Mouse (Mus musculus): Measurements from ENCODE around the gene Stk38l. TPM values are rescaled to one million over a fixed set of nuclear protein-coding genes. Genes with fewer than 3 reads are reported as not detected.

Gene Stk38l
- 10 to 100 TPM; 14.9 to 15.8 TPM for total RNA-seq (2021)
- long read RNA-seq, experiment 1, full-length matches to known transcripts: 14 of 22 reads
- long read RNA-seq, experiment 1, partial matches to known transcripts: 2 of 22 reads
- long read RNA-seq, experiment 1, other reads (novel, unspliced or antisense): 6 of 22 reads
- long read RNA-seq, experiment 2, full-length matches to known transcripts: 8 of 19 reads
- long read RNA-seq, experiment 2, partial matches to known transcripts: 1 of 19 reads
- long read RNA-seq, experiment 2, other reads (novel, unspliced or antisense): 10 of 19 reads

DNA sequence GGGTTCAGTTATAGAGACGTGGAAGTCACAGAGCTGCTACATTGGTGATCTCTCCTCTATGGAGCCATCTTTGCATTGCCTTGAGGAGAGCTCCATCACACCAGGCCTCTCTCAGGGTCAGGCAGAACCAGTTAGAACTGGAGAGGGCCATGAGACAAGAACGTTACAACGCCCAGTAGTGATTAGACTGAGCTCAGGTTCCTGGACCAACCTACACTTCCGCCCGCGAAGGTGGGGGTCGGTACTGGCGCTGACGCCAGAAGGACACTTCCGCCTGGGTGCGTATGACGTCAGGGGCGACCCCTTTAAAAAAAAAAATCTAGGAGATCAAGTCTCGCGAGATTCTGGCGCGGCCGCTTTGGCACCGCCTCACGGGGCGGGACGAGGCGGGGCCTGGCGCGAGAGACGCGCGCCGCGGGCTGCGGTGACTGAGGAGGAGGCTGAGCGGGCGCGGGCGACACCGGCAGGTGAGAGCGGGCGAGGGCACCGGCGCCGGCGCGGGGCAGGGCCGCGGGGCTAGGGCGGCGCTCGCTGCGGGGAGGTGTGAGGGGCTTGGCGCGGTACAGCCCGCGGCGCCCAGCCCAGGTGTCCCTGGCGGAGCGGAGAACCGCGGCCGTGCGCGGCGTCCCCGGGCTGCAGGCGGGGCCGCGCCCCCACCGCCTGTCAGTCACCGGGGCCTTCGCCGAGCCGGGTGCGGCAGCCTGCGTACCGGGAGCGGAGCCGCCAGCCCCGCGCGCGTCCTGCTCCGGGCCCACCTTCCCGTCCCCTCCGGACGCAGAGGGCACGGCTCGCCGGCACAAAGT lies at the start of gene Stk38l:
Gene Stk38l, plus strand, starts transcription at position 415 of the 803 bp plus-strand sequence.
- intact Hi-C loops (cut with DNase I): loop anchor here (5.0 kb wide), 1 partner anchor 62 kb away; no protein-coding TSS in a partner anchor

DNA sequence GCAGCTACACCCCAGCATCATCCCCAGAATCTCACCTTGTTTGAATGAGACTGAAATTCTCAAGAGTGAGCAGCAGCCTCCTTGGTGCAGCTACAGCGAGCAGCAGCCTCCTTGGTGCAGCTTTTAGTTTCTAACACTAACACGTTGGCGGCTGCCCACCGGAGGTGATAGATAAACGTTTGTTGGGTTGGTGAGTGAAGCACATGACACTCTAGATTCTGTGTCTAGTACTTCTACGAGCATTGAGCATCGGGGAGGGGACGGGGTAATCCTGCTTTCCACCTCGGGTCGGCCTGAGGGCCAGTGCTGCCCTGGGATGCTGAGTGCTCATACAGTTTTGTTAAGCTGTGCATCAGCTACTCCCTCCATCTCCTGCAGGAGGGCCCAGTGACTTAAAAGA lies 47.9 kb upstream of the Stk38l start:
- DNase-seq: no peak
- intact Hi-C loops (cut with DNase I): no loop called here

More for the DNA sequence above, at the start of gene Stk38l:
- peak; percentile 95 to 97 for DNase-seq

DNA sequence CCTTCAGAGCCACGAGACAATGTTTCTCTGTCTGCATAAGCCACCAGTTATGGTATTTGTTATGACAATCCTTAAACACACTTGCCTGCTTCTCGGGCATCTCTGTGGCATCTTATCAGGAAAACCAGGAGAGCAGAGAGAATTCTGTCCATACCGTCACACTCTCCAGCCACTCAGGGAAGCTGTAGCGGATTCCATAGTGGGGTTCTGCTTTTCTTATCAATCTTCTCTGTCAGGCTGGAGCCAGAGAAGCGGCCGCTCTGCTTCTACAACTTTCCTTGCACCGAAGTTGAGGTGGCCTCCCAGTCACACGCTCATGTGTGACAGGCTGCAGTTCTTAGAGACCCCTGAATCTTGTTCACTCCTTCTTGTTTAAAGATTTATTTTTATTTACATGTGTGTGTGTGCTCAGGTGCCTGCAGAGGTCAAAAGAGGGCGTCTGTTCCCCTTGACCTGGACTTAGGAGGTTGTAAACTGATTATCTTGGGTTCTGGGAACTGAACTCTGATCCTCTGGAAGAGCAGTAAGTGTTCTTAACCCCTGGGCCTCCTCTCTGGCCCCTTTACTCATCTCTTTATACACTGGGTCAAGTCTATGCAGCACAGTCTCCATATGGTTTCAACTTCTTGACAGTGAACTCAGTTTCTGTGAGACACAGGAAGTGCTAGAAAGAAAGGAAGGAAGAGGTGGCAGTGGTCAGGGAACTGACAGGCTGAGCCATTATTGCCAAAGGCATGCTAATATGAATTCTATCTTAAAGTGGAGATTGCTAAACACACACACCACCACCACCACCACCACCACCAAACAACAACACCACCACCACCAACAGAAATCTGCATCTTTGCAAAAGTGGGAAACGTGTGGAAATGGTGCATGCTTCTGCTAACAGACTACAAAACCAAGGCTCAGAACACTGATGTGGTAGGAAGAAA lies 46.4 kb upstream of the Stk38l start:
- DNase-seq: no peak
- intact Hi-C loops (cut with DNase I): no loop called here

DNA sequence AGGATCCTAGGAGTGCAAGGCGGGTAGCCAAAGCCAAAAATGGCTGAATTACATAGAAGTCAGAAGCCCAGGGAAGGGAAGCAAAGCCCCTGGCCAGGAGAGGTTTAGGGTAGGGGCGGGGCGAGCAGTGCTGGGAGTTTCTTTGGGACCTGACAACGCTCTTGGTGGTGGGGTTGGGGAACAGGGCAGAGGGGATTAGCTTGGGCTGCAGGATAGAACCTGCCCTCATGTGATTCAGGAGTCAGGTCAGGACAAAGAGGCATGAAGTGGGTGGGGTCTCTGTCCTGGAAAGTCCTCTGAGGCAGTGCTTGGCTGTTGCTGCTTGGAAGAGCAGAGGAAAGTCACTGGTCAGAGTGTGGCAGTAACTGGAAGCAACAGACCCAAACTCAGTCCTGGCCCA lies 40.9 kb upstream of the Stk38l start:
- intact Hi-C loops (cut with DNase I): no loop called here
- DNase-seq: peak in 1 of 2 experiments; percentile 40

DNA sequence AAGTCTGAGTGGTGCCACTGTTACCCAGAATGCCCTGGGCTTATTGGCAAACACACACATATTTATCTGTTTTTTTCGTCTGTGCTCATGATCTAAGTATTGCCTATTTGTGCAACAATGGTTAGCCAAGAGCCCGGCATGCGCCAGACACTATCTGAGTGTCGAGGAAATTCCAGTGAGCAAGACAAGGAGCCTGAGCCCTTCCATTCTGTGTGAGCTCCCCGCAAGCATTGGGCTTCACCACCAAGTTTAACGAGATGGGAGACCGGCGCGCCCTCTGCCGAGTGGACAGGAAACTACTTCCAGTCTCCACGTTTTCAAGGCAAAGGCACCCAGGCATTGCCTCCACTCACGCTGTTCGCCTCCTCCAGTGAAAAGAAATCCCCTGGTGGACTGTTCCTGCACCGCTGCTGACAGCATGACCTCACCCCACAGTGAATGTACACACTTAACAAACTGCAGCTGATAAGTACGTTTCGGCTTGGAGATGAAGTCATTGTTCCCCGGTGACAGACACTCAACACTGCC lies 39.0 kb upstream of the Stk38l start:
- peak; percentile 79 to 84 for DNase-seq
- intact Hi-C loops (cut with DNase I): no loop called here

DNA sequence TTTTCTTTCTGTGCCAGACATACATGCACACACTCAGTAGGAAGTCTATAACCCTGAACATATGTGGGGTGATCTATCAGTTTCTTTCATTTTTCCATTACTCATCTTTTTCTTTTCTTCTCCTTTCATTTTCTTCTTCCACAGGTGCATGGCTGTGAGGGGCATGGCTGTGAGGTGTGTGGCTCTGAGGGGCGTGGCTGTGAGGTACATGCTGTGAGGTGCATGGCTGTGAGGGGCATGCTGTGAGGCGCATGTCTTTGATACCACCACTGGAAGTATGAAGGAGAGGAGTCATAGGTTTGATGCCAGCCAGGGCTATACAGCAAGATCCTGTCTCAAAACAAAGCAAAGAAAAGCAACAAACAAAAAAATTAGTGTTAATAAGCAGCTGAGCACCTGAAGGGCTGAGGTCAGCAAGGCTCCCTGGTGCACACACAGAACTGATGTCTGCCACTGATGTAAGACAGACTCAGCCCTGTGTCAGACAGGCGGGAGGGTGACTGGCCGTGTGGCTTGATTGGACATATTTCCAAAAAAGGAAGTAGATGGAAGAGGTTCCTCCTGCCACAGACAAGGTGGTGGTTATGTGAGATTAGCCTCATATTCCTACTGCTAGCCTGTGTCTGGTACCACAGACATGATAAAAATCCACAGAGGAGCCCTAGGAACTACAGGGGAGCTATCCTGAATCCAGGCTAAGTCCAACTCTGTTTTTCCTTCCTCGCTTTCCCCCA lies 38.2 kb upstream of the Stk38l start:
- intact Hi-C loops (cut with DNase I): no loop called here
- no peak for DNase-seq

DNA sequence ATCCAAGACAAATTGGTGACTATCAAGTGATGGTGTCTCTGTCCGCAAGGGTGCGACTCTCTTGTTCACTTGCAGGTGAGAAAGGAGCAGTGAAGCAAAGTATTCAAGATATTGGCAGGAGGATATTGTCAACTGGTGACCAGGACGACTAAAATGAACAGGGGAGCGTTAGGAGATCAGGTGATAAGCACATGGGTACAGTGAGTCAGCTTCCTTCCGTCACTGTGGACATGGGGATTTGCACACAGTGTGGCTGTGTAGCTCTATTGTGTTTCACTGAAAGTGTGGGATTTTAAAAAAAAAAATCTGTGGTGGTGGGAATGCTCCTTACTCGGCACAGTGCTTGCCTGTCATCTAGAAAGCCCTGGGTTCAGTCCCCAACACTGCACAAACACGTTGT lies 36.8 kb upstream of the Stk38l start:
- no peak for DNase-seq
- intact Hi-C loops (cut with DNase I): no loop called here

DNA sequence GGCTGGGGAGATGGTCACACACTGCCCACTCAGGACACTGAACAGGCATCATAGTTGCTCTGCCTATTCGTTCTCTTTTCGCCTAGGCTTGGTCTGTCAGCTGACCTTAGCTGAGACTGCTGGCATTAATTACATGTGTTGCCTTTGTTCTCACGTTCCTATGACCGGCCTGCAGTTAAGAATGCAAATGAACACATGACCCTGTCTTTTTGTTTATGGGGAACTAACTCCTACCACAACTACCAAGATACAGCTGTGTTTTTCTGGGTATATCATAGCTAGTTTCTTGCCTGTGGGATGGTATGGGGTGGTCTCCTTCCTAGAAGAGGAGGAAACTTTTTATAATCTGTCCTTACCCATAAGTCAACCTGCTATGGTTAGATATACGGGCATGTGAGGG lies 35.9 kb upstream of the Stk38l start:
- no peak for DNase-seq
- intact Hi-C loops (cut with DNase I): no loop called here

DNA sequence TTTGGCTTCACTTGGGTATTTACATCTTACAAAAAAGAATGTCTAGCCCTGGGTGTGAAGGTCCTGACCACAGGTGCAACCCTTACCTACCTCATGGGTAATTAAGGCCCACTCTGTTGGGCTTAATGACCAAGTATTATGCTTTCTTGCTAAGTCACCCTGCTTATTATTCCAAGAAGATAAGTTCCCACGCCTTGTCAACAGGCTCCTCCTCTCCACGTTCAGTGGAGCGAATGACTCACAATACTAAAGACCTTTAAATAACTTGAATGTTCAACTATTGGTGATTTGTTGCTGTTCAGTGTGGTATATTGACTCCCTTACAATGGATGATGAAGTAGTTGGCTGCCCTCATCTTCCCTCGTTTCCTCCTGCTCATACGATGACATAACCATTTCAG lies 27.0 kb upstream of the Stk38l start:
- DNase-seq: no peak
- intact Hi-C loops (cut with DNase I): no loop called here

DNA sequence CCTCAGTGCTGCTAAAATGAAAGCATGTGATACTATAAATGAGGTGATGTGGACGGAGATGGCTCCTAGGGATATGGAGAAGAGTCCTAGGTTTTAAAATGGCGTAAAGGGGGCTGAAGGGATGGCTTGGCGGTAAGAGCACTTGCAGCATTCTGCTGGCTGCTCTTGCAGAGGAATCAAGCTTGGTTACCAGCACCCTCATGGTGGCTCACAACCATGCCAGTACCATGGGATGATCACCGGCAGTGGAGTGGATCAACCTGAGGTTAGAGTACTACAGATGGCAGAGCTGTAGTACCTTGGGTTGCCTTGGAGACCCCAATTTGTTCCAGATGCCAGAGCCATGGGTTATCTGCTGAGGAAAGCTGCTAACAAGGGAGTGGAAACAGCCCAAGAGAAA lies 26.4 kb upstream of the Stk38l start:
- intact Hi-C loops (cut with DNase I): no loop called here
- no peak for DNase-seq

DNA sequence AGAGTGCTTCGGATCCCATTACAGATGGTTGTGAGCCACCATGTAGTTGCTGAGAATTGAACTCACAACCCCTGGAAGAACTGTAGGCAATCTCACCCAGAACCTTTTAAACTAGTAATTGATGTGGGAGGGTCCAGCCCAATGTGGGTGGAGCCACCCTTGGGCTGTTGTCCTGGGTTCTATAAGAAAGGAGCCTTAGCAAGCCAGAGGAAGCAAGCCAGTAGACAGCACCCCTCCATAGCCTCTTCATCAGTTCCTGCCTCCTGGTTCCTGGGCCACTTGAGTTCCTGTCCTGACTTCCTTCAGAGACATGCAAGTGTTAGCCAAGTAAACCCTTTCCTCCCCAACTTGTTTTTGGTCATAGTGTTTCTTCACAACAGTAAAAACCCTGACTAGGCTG lies 24.3 kb upstream of the Stk38l start:
- intact Hi-C loops (cut with DNase I): no loop called here
- no peak for DNase-seq

DNA sequence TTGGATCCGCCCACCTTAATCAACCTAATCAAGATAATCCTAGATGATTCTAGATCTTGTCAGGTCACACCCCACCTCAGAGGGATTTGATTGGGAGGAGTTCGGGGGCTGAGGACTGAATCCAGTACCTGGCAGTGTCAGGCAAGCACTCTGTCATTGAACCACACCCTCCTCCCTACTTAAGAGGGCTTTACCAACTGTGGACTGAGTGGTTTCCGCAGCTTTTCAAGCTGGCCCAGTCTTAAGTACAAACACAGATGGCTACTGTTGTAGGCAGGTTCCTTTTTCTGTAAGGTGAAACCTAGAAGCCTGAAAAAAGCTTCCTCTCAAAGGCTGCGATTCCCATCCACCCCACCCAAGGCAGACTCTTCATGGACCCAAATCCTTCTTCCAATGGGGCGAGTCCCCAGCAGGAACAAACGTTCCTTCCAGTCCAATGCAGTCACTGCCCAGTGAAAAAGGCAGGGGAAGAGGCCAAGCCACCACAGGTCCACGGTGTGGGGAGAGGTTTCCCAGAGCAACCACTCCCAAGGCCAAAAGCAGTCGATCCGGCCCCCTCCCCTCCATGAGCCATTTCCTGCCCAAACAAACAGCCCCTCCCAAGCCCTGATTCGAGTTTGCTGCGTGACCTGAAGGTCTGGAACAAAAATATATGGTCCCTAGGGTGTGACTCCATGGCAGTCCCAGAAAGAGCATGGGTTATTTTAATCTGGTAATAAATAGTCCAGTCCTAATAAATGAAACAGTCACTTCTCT lies 22.5 kb upstream of the Stk38l start:
- DNase-seq: peak; percentile 45 to 55
- intact Hi-C loops (cut with DNase I): no loop called here

DNA sequence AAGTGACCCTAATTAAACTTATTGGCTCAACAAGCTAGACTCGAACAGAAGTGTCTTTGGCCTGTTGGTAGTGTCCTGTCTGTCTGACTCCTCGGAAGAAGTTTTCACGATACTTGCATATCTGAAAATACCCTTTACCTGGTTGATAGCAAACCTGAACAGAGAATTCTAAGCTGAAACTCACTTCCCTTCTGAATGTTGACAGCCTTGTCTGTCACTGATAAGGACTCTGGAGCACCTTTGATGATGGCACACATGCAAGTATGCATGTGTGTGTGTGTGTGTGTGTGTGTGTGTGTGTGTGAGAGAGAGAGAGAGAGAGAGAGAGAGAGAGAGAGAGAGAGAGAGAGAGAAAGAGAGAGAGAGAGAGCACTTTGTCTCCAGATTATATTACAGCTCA lies 21.4 kb upstream of the Stk38l start:
- intact Hi-C loops (cut with DNase I): no loop called here
- DNase-seq: no peak

DNA sequence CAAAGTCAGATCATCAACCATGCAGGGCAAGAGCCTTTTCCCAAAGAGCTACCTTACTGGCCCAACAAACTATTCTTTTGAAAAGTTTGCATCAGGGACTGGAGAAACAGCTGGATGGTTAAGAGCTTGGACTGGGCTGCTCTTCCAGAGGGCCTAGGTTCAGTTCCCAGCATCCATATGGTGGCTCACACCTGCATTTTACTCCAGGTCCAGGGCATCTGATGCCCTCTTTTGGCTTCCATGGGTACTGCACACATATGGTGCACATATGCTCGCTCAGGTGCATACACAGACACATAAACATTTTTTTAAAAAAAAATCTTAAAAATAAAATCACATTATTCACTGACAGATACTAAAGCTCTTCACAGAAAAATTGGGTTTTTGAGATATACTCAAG lies 19.2 kb upstream of the Stk38l start:
- intact Hi-C loops (cut with DNase I): no loop called here
- no peak for DNase-seq

DNA sequence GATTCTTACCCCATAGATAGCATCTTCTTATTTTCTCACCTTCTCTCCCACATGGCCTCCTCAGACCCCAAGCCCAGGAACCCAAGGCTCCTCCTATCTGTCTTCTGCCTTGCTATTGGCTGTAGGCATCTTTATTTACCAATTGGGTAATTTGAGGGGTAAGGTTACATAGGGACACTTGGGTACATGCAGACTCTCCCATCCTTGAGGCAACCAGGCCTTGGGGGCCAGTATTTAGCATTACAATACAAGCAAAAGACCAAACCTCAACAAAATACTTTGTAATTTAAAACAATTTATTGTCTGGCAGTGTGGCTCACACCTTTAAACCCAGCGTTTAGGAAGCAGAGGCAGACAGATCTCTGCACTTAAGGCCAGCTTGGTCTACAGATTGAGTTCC lies 5.2 kb upstream of the Stk38l start:
- intact Hi-C loops (cut with DNase I): loop anchor here (5.0 kb wide), 1 partner anchor 57 kb away; no protein-coding TSS in a partner anchor
- DNase-seq: no peak

DNA sequence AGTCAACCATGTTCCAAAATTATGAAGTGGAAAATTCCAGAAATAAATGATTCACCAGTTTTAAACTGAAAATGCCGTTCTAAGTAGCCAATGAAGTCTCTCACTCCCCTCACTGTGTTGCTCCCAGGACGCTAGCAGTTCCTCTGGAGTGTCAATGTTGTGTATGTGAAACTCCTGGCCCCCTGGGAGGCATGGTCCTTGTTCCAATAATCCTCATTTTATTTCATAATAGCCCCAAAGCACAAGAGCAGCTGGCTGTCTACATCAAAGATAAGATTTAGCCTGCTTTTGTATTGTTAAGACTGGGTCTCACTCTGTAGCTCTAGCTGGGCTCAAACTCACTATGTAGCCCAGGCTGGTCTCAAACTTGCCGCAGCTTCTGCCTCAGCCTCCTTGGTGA lies 990 bp upstream of the Stk38l start:
- DNase-seq: no peak
- intact Hi-C loops (cut with DNase I): loop anchor here (5.0 kb wide), 1 partner anchor 62 kb away; no protein-coding TSS in a partner anchor

DNA sequence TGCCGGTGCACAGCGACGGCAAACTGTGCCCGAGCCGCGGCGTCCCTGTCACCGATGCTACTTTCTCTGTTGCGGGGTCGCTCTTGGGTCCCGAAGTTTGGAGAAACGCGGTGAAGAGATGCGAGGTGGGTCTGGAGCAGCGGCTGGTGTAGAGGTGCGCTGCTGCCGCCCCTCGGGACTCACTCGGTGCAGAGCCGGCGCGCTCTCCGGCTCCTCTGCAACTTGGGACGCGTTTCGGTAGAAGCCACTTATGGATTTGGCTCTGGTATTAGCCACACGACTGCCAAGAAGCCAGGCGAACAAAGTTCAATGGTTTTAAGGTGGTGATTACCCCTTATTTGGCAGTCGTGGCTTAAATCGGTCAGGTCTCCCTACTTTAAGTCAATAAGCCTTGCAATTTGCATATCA lies 593 bp downstream of the Stk38l start:
- DNase-seq: peak in 1 of 2 experiments; percentile 47
- intact Hi-C loops (cut with DNase I): no loop called here

DNA sequence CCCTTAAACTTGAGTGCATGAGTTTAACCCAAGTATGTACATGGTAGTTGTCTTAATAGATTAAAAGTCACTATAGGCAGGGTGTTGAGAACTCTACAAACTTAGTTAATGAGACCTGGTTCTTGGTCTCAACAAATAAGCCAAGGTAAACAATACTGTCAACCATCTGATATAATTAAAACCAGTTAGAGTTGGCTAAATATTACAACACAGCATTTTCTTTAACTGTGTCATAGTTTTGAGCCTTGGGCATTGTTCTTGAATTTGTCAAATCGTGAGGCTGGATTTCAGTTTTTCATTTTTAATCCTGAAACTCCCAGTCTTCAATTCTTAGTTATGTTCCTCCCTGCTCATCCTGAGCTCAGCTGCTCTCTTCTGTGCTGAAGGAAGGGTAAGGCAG lies 6.2 kb downstream of the Stk38l start:
- no peak for DNase-seq
- intact Hi-C loops (cut with DNase I): no loop called here

DNA sequence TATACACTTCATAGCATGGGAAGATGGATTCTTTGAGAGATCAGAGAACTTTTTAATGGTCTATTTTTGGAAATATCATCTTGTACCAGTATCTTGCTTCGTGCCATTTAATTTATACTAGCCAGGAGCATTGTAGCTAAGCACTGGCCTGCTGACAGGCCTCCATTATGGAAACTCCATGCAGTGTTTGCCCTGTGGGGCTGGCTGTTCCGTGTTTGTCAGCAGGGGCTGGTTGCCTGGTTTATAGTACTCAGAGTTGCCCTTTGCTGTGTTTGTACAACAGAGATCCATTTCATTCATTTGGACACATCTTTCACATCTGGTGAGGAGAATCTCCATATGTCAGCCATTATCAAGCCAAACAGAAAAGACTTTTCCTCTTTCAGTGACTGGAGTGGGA lies 6.9 kb downstream of the Stk38l start:
- intact Hi-C loops (cut with DNase I): no loop called here
- no peak for DNase-seq
